Mouse (Mus musculus): Measurements from ENCODE around the gene Il1rl2.
A peak's percentile ranks its signal among the peaks of the same experiment; 100 is the strongest.
"Not testable (repeated sequence)": the region's sequence is repeated elsewhere in the genome, so short reads cannot be mapped to it uniquely, and the experiment has no call there.

Il1rl2 gene

DNA sequence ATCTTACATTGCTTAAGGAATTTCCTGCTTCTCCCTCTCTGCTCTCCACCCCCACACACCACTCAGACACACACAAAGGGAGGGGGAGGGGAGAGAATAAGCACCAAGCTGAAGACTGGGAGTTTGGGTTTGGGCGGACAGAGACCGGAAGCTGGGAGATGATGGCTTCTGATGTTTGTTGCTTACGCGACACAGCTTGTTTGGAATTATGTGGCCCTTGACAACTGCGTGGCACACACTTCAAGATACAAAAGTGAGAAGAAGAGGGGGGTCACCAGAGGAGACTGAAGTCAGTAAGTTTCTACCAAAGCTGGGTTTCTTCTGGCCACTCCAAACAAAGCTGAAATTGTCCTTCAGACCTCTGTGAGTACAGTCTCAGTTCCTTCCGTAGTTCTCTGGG lies at the start of gene Il1rl2:
Il1rl2 (plus strand) TSS at position 154 of the 400 bp plus-strand sequence.
- DNase-seq (ENCODE audit: low spot score in 2 of 2) = peak in 1 of 2 experiments; percentile 35

DNA sequence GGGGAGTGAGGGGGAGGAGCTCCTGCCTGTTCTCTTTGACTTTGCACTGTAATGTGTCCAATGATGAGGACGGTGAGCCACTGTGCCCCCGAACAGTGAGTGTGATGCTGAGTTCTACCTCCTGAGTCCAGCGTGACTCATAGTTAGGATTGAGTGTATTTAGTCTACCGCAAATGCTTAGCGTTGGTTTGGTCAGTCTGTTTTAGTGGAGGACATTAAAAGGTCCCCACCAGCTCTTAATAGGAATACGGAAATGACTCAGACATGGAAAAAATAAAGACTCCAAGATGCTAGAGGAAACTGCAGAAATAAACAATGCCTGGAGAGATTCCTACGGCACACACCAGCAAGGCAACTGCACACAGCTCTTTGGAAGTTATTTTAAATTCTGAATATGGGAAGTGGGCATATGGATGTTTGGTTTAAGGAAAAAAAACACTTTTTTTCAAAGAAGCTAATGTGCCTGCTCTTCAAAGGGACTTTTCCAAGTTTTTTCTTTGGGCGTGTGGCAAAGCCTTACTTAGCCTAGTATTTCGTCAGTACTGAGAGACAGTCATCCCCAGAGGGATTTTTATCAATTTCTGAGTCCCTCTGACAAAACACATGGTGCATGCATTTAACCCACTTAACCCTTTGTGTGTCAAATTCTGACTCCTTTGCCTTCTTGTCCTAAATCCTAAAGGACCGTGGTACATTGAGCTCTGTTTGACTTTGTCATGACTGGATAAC lies 49.0 kb upstream of the Il1rl2 start:
- DNase-seq (ENCODE audit: low spot score in 2 of 2) = no peak

DNA sequence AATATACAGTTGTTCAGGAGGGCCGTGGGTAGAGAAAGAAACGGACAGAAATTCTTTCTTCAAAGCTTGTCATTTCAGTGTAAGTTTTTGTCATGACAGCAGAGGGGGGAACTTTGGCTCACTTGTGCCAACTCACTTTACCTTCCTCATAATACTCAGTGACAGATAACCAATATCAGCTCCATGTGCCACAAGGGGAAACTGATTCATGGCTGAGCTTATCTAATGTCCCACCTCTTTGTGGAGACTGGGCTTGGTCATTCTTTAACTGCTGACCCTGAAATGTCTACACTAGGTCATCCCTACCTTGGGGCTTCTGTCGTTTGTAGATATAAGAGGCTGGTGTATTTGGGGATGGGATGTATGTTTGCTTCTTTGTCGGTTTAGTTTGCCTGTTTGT lies 46.5 kb upstream of the Il1rl2 start:
- no peak for DNase-seq (ENCODE audit: low spot score in 2 of 2)

DNA sequence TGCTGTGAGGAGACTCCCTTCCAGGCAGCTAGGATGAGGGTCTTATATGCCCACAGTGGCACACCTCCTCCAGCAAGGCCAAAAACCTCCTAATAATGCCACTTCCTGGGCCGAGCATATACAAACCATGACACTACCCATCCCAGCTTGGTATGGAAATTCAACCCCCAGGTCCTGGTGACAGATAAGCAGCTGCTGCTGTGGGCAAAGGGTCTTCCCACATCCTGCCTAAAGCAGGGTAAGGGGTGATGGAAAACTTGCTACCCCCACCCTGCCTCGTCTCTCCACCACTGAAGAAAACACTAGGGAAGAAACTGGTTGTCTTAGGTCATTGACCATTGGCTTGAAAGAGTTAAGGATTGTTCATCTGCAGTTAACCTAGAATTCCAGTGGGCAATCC lies 45.7 kb upstream of the Il1rl2 start:
- no peak for DNase-seq (ENCODE audit: low spot score in 2 of 2)

DNA sequence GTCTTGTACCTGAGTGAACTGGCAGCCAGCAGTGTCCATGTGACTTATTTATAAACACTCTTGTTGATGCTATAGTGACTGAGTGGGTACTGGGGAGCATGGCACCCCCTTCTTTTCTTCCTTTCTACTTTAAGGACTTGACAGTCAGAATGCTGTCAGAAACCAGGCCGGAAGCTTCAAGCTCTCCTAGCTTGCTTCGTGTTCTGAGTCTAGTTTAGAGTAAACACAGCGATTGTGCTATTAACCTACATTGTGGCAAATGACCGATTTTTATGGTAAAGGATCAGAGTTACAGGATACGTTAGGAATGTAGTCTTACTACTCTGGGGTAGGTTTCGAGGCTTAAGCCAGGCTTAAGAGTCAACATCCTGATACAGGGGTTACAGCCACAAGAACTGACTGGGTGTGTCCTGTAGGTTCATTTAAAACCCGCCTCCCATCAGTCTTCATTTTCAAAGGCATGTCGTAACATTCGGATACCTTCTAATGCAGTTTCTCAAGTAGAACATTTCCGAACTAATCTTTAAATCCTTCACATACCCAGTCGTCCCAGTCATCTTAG lies 45.1 kb upstream of the Il1rl2 start:
- no peak for DNase-seq (ENCODE audit: low spot score in 2 of 2)

DNA sequence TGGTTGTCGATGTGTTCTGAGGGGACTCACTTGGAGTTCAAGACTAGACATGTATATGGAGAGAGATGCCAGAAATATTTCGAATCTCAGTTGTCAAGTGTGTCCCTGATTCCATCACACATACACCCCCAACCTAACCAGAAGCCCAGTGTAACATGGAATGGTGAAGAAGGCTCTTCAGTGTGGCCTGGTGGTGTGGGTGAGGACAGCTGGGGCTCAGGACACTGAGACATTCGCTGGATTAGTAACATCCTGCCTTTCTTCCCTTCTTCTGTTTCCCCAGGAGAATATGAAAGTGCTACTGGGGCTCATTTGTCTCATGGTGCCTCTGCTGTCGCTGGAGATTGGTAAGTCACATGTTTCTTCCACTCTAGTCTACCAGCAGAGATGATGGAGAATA lies 42.5 kb upstream of the Il1rl2 start:
- DNase-seq (ENCODE audit: low spot score in 2 of 2) = no peak

DNA sequence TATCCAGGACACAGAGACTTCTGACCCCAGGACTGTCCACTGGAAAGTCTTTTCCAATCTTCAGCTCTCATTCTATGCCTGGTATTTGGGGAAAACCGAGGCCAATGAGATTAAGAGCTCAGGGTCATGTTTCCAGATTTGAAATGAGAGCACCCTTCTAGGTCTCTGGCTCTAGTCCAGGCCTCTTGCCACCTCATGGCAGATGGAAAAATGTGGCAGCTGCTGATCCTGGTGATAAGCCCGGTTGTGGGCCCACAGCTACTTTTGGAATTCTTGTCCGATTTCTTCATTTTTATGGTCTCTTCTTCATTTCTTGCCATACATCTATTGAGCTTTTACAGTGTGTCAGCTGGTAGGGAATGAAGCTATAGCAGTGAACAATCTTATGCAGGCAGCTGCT lies 42.0 kb upstream of the Il1rl2 start:
- DNase-seq (ENCODE audit: low spot score in 2 of 2) = no peak

DNA sequence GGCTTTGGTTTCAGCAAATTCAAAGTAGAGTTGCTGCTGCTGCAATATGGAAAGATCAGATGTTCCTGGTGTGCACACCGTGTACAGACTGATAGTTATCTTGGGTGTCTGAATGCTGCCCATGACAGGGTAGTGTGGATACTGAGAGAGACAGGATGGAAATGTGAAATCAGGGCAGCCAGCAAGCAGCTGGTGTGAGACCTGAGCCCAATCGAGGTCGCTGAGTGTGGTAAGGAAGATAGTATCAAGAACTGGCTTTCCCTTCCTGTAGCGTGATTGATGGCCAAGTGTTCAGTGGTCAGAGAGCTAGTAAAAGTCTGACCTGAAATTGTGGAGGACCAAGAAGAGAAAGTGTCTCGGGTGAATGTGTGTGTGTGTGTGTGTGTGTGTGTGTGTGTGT lies 40.4 kb upstream of the Il1rl2 start:
- no peak for DNase-seq (ENCODE audit: low spot score in 2 of 2)

DNA sequence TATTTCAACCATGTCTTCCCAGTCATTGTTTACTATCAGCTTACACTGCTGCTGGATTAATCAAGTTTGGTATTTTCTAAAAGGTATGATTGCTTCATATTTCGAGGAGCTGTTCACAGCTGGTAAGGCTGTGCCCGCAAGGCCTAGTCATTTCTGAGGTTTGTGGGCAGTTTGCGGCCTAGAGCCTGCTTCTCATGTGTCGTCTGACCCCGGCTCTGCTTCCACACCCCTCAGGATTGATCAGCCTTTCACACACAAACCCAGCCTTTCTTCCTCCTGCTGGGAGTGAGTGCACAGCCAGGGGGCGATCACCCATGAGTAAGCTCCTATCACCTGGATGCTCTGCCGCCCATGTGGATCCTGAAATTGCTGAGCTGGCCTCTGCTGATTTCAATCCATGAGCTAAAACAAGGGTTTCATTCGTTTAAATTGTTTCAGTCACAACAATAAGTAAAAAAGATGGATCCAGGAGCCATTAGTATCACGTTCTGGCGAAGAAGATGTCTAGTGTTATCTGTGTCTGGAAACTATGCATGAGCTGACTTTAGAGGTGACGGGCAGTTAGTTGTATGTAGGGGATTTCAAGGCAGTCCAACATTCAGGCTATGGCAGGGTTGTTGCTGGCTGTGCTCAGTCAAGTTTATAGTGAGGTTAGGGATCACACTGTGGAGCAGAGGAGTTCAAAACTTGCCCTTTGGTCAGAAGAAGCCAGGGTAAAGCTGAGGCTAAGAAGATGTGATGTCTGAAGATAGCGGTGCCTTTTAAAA lies 33.7 kb upstream of the Il1rl2 start:
- no peak for DNase-seq (ENCODE audit: low spot score in 2 of 2)

DNA sequence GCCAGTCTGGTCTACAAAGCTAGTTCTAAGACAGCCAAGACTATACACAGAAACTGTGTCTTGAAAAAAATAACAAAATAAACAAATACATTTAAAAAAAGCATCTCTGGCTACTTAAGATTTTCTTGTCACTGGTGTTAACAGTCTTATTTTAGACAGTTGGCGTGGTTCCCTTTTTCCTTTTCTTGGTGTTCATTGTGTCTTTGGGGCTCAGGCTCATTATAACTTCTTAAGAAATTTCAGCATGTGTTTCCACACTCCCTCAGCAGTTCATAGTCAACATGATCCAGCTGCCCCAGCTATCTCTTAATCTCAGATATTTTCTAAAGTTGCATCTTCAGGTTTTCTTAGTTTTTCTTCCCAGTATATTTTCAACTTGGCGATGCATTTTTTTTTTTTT lies 32.2 kb upstream of the Il1rl2 start:
- DNase-seq (ENCODE audit: low spot score in 2 of 2) = no peak

DNA sequence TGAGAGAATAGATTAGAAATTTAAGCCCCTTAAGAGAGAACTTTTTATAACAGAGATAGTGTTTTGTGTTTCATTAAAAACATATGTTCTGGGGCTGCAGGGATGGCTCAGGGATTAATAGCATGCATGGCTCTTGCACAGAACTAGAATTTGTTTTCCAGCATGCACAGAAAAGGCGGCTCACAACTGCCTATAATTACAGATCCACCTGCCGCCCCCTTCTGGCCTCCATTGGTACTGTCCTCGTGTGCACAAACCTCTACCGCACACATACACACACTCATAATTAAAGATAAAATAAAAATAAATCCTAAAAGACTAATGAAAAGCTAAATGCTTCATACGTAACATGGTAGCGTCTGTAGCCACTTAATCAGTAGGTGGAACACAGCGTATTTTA lies 30.5 kb upstream of the Il1rl2 start:
- peak in 1 of 2 experiments; percentile 31 for DNase-seq (ENCODE audit: low spot score in 2 of 2)

DNA sequence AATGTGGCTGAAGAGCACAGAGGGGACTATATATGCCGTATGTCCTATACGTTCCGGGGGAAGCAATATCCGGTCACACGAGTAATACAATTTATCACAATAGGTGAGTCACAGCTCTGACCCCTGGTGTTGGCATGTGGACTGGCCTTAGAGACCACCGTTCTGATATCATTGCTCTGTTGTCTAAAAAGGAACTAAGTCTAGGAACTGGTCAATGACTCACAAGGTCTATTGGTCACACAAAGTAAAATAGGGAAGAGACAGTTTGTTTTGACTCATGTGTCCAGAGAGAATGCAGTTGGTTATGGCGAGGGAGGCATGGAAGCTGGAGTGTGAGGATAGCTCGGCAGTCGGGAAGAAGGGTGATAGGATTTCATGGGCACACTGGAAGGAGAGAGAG lies 29.6 kb upstream of the Il1rl2 start:
- no peak for DNase-seq (ENCODE audit: low spot score in 2 of 2)

DNA sequence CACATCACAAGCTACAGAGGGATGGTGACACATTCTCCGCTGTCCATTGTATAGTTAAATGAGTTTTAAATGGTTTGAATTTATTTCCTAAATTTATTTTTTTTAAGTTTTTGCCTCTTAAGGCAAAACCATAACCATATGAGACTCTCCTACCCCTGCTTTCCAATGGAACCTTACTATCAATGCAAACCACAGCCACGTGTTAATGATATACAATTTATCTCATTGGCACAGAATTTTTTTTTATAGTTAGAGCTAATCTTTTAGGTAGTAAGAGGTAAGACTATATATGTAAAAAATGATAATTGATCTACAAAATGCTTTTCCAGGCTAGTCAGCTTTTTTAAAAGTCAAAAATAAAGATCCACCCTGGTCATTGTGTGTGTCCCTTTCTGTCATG lies 26.4 kb upstream of the Il1rl2 start:
- DNase-seq (ENCODE audit: low spot score in 2 of 2) = no peak

DNA sequence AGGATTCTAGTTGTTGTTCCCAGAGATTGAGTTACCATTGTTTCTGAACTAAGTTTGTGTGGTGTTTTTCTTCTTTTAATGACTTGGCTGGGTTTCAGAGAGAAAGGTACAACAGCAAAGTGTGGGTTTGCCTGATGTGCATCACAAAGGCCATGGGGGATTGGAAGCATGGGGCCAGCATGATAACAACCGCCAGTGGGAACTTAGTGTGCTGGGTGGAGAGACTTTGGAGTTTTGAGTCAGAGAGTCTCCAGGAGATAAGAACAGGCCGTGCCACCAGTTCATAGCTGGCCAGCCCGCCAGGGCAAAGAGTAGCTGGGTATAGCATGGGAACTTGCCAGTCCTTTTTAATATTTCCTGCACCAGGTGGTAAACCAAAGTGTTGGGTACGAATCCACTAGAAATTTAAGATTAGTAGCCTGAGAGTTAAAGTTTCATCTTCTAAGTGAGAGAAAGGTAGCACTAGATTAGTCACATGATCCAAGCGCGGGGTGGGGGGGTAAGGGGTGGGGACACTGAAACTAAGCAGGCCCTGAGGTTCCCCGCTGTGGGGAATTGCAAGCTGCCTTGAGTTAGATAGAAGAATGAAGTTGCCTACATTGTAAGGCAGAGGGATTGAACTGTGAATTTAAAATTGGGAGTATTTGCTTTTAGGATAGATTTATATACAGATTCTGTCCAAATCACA lies 21.1 kb upstream of the Il1rl2 start:
- DNase-seq (ENCODE audit: low spot score in 2 of 2) = no peak

DNA sequence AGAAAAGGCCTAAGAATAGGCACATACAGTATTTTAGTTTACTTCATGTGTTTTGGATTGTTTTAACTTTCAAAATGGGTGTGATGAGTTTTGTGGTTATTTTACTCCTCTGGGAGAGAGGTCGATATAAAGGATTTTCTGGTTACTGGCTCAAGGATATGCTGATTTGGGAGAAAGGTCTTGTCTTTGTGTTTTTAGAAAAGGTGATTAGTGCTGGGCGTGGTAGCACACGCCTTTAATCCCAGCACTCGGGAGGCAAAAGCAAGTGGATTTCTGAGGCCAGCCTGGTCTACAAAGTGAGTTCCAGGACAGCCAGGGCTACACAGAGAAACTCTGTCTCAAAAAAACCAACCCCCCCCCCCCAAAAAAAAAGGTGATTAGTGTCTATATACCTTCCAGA lies 20.1 kb upstream of the Il1rl2 start:
- not testable (repeated sequence) for DNase-seq (ENCODE audit: low spot score in 2 of 2)

DNA sequence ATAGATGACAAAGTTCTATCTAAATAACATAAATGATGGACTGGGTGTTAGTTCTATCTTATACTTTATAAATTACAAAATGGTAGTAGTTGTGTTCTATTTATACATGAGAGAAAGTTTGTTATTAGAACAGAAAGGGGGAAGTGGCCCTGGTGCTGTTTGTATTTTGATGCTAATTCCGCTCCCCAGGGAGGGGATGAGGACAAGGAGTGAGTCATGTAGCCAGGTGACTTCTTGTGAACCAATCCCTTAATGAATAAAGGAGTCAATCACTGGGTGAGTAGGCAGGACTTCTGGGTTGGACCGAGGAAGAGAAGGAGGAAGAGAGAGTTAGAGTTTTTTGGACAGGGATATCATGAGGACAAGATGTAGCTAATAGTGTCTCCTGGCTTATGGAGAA lies 18.3 kb upstream of the Il1rl2 start:
- DNase-seq (ENCODE audit: low spot score in 2 of 2) = no peak

DNA sequence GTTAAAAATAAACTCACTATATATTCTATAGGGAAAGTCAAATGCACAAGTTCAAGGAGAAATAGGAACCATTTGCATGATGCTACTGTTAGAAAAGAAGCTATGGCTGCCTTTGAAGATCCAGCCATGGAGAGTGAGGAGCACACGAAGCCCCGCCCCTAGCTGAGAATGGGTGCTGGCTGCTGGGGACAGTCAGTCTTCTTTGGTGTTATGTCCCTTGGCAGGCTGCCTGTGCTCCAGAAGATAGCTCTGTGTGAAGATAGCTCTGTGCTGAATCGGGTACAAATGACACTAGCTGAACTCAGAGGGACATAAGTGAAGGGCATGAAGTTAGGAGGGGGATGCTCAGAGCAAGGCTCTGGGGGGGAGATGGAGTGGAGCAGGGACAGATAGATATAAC lies 13.3 kb upstream of the Il1rl2 start:
- DNase-seq (ENCODE audit: low spot score in 2 of 2) = no peak

DNA sequence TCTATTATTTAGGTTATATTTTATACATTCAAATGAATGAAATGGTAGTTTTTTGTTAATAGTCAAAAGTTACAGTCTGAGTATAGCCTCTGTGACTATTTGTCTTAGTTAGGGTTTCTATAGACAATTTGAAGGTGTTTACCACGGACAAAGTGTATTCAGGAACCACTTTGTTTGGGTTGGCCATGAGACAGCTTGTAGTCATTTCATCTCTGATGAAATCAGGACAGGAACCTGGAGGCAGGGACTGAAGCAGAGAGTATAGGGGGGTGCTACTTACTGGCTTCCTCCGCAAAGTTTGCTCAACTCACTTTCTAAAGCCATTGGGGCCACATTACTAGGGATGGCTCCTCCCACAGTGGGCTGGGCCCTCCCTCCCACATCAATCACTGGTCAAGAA lies 12.8 kb upstream of the Il1rl2 start:
- no peak for DNase-seq (ENCODE audit: low spot score in 2 of 2)

DNA sequence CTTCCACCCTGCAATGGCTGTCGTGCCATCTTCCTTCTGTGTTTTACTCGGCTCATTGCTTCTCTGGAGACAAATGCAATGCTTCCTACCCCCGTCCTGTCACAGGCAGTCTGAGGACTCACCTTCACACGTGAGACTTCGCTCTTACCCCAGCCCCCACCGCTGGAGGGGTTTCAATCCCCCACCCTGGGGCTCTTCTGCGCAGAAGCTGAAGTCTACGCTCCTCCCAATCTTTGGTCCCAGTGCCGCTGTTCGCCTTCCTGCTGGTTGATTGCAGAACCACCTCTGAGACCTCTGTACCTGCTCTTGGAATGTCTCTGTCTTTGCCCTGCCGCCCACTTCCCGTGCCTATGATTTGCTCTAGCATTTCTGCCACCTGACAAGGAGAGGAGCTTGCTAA lies 10.4 kb upstream of the Il1rl2 start:
- no peak for DNase-seq (ENCODE audit: low spot score in 2 of 2)

DNA sequence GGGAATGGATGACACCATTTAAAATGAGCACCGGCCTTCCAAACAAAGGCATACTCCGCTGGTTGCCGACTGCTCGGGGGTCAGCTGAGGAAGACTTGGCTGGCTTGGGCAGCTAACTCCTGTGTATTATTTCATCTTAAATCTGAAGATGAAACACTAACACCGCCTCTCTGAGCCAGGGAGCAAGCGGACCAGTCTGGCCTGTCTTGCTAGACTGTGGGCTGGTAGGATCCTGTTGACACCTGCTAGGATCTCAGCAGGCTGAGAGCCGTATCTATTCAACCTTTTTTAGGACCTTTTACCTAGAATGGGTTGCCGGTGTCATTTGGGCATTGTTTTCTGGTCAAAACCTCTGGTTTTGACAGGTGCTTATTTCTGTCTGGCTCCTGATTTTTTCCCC lies 6.8 kb upstream of the Il1rl2 start:
- DNase-seq (ENCODE audit: low spot score in 2 of 2) = no peak

DNA sequence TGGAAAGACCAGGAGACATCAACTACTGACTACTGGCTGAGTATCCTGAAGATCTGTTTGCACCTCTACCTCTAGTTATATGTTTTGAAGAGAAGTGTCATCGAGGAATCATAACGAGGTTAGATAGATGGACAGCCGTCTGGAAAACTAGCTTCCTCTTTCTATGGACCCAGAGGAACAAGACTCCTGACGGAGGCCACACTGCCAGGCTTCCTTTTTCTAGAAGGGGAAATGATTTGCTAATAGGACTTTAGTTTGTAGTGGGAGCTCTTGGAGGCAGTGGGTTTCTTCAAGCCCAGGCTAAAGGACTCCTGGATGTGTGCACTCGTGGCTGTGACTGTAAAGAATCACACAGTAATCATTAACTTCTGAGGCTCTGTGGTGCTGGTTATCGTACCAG lies 2.6 kb upstream of the Il1rl2 start:
- DNase-seq (ENCODE audit: low spot score in 2 of 2) = no peak

DNA sequence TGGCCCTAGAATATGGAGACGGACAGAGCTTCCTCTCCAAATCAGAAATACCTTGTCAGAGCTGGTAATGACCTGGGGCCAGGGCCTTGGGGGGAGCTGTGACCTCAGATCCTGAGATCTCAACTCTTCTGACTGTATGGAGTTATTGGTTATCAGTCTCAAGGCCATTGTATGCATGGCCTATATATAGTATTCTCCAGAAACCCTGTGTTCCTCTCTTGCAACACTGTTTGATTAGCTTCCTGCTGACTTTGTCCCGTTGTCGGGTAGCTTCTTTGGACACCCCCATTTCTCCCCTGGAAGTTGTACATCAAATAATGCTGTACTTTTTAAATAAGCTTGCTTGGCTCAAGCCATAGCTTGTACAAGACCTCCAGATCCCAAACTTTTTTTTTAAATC lies 1.9 kb upstream of the Il1rl2 start:
- DNase-seq (ENCODE audit: low spot score in 2 of 2) = no peak

All from spleen, postnatal 10 days (tissue).